Mouse (Mus musculus): ENCODE data around the gene Scamp2.

GRCm38 (mm10) chr9:57597929-57598382, 37.2 kb downstream of the Scamp2 start:
- TF ChIP-seq POLR2A (IDR thresholded peaks at IDR 0.05; ENCODE audit: insufficient read depth, low read depth, low read length) (no peak), CTCF (IDR thresholded peaks at IDR 0.05) (no peak)

All from heart, adult 2 months (tissue).